23 mouse cellular contexts compared by ENCODE assay signal in genomic region chr5:125546293-125546692, GRCm38 (mm10). TPM values are rescaled to one million over a fixed set of nuclear protein-coding genes. Genes with fewer than 3 reads are reported as not detected.
A peak's percentile ranks its signal among the peaks of the same experiment; 100 is the strongest.
DNase-seq lines count a peak whose midpoint lies in the region; ATAC-seq and TF ChIP-seq lines count a peak whose summit lies in the region.
"Had no signal": no experiment of that assay in that cellular context is flagged by ENCODE, and none has a peak within 500 bp of the region (broad histone marks: within the 10 kb centered on the region; RNA-seq: fewer than 3 reads in every experiment).

No protein-coding gene starts in this region.

- H3K36me3 ChIP-seq in hindbrain, embryonic 13.5 days, result no peaks in the 10 kb centered on the region
- H3K36me3 ChIP-seq in hindbrain, embryonic 11.5 days (ENCODE audit: control insufficient read depth, insufficient read depth, low read length), result no peaks in the 10 kb centered on the region
- no peaks in the 10 kb centered on the region for H3K36me3 ChIP-seq in neural tube, embryonic 15.5 days
- H3K36me3 ChIP-seq in hindbrain, embryonic 15.5 days, result no peaks in the 10 kb centered on the region
- no peaks in the 10 kb centered on the region for H3K36me3 ChIP-seq in heart, adult 2 months (ENCODE audit: control insufficient read depth, insufficient read depth, low read length)
- H3K36me3 ChIP-seq: embryonic facial prominence, embryonic 15.5 days; heart, embryonic 13.5 days; intestine, embryonic 15.5 days had no signal

- ATAC-seq in hindbrain, embryonic 13.5 days (ENCODE audit: low FRiP score), result no peak
- ATAC-seq in hindbrain, embryonic 11.5 days (ENCODE audit: low FRiP score), result no peak
- no peak for ATAC-seq in neural tube, embryonic 15.5 days (ENCODE audit: low FRiP score)
- no peak for ATAC-seq in hindbrain, embryonic 15.5 days (ENCODE audit: low FRiP score, low read depth)
- ATAC-seq: intestine, embryonic 15.5 days; lung, postnatal 0 days; Patski had no signal

- 0 out of 2 replicates have a peak overlapping the region, but pooled peaks have one; percentile 13 for H3K9ac ChIP-seq in hindbrain, embryonic 13.5 days
- no peak overlapping the region for H3K9ac ChIP-seq in hindbrain, embryonic 11.5 days (ENCODE audit: low read depth, low read length)
- no peak overlapping the region; the same call in 1 of the 2 replicates for H3K9ac ChIP-seq in neural tube, embryonic 15.5 days (replicated peaks)
- no peak overlapping the region for H3K9ac ChIP-seq in hindbrain, embryonic 15.5 days
- no peak overlapping the region for H3K9ac ChIP-seq in heart, adult 2 months (ENCODE audit: low read depth, low read length)
- H3K9ac ChIP-seq: embryonic facial prominence, embryonic 15.5 days; heart, embryonic 13.5 days; intestine, embryonic 15.5 days had no signal

- H3K4me2 ChIP-seq in hindbrain, embryonic 13.5 days, result 0 out of 2 replicates have a peak overlapping the region, but pooled peaks have one; percentile 10
- no peak overlapping the region for H3K4me2 ChIP-seq in hindbrain, embryonic 11.5 days (replicated peaks; ENCODE audit: low read depth, low read length)
- H3K4me2 ChIP-seq in neural tube, embryonic 15.5 days, result peak overlapping the region; percentile 20
- H3K4me2 ChIP-seq in hindbrain, embryonic 15.5 days, result no peak overlapping the region
- H3K4me2 ChIP-seq: embryonic facial prominence, embryonic 15.5 days; heart, embryonic 13.5 days; intestine, embryonic 15.5 days had no signal

- no peaks in the 10 kb centered on the region for H3K79me2 ChIP-seq in heart, adult 2 months (replicated peaks; ENCODE audit: control insufficient read depth, insufficient read depth, low read length)

- TF ChIP-seq EP300 in heart, adult 2 months (IDR thresholded peaks at IDR 0.05; ENCODE audit: insufficient read depth, low read depth, low read length), result no peak

- no peak for DNase-seq in hindbrain, embryonic 11.5 days (ENCODE audit: low spot score)
- DNase-seq in neural tube, embryonic 10.5 days (ENCODE audit: extremely low spot score, low spot score), result no peak
- no peak for DNase-seq in heart, adult 2 months
- no peak for DNase-seq in liver
- DNase-seq: adrenal gland, postnatal 14 days; B cell, adult 2 months; cerebellum, adult 11-12 months; cerebellum, postnatal 14 days; heart, postnatal 36 days; kidney, adult 9 months; kidney, postnatal 36 days; right cerebral cortex, postnatal 25 days; thymus, postnatal 4 days had no signal

- TF ChIP-seq CTCF in heart, adult 2 months (IDR thresholded peaks at IDR 0.05), result no peak

- intact Hi-C loops in heart, adult 2 months (cut with DNase I), result no loop called here

- H3K27me3 ChIP-seq in hindbrain, embryonic 13.5 days, result 0 out of 2 replicates have a peak, but pooled peaks cover 5% of the 10 kb centered on the region
- no peaks in the 10 kb centered on the region for H3K27me3 ChIP-seq in hindbrain, embryonic 11.5 days (ENCODE audit: control insufficient read depth, insufficient read depth, low read length)
- 0 out of 2 replicates have a peak, but pooled peaks cover 2% of the 10 kb centered on the region for H3K27me3 ChIP-seq in neural tube, embryonic 15.5 days (replicated peaks)
- no peaks in the 10 kb centered on the region for H3K27me3 ChIP-seq in hindbrain, embryonic 15.5 days
- H3K27me3 ChIP-seq in heart, adult 2 months (ENCODE audit: control insufficient read depth, insufficient read depth, low read length), result peaks cover 8% of the 10 kb centered on the region; the same call in 1 of the 2 replicates

- no peaks in the 10 kb centered on the region for H3K9me3 ChIP-seq in hindbrain, embryonic 13.5 days
- no peaks in the 10 kb centered on the region for H3K9me3 ChIP-seq in hindbrain, embryonic 11.5 days (ENCODE audit: control insufficient read depth, low read length)
- H3K9me3 ChIP-seq in neural tube, embryonic 15.5 days (replicated peaks), result no peaks in the 10 kb centered on the region
- no peaks in the 10 kb centered on the region for H3K9me3 ChIP-seq in hindbrain, embryonic 15.5 days
- H3K9me3 ChIP-seq: embryonic facial prominence, embryonic 15.5 days; intestine, embryonic 15.5 days had no signal

- H3K4me3 ChIP-seq in hindbrain, embryonic 13.5 days, result no peak overlapping the region
- H3K4me3 ChIP-seq in hindbrain, embryonic 11.5 days (ENCODE audit: low read depth, low read length), result no peak overlapping the region
- H3K4me3 ChIP-seq in neural tube, embryonic 15.5 days (replicated peaks), result no peak overlapping the region
- no peak overlapping the region for H3K4me3 ChIP-seq in hindbrain, embryonic 15.5 days
- H3K4me3 ChIP-seq in heart, adult 2 months, result no peak overlapping the region
- H3K4me3 ChIP-seq: embryonic facial prominence, embryonic 15.5 days; heart, embryonic 13.5 days; intestine, embryonic 15.5 days had no signal

- no peak for TF ChIP-seq POLR2A in heart, adult 2 months (IDR thresholded peaks at IDR 0.05; ENCODE audit: insufficient read depth, low read depth, low read length)

- H3K4me1 ChIP-seq in hindbrain, embryonic 13.5 days (replicated peaks), result peaks cover 32% of the 10 kb centered on the region
- no peaks in the 10 kb centered on the region for H3K4me1 ChIP-seq in hindbrain, embryonic 11.5 days (replicated peaks; ENCODE audit: control insufficient read depth, insufficient read depth, low read length)
- peaks cover 8% of the 10 kb centered on the region for H3K4me1 ChIP-seq in neural tube, embryonic 15.5 days
- H3K4me1 ChIP-seq in hindbrain, embryonic 15.5 days (replicated peaks), result peaks cover 20% of the 10 kb centered on the region
- H3K4me1 ChIP-seq in heart, adult 2 months (ENCODE audit: control insufficient read depth, insufficient read depth, low read length), result no peaks in the 10 kb centered on the region
- H3K4me1 ChIP-seq: heart, embryonic 13.5 days; intestine, embryonic 15.5 days had no signal

- WGBS in hindbrain, embryonic 13.5 days, result 18% methylated on average over 13 of the region's 13 CpGs
- WGBS in hindbrain, embryonic 11.5 days, result 22% methylated on average over 13 of the region's 13 CpGs
- 31% methylated on average over 13 of the region's 13 CpGs for WGBS in neural tube, embryonic 15.5 days
- 14% methylated on average over 13 of the region's 13 CpGs for WGBS in hindbrain, embryonic 15.5 days
- 29% methylated on average over 13 of the region's 13 CpGs for WGBS in heart, adult 2 months

- no peak overlapping the region for H3K27ac ChIP-seq in hindbrain, embryonic 13.5 days
- no peak overlapping the region for H3K27ac ChIP-seq in hindbrain, embryonic 11.5 days (ENCODE audit: low read depth, low read length)
- H3K27ac ChIP-seq in neural tube, embryonic 15.5 days (replicated peaks), result no peak overlapping the region
- H3K27ac ChIP-seq in hindbrain, embryonic 15.5 days (replicated peaks), result peak overlapping the region; percentile 40; the same call in 1 of the 2 replicates
- H3K27ac ChIP-seq in heart, adult 2 months, result no peak overlapping the region
- H3K27ac ChIP-seq: embryonic facial prominence, embryonic 15.5 days; heart, embryonic 13.5 days; intestine, embryonic 15.5 days had no signal

RNA-seq across cellular contexts. Expression of gene Tmem132b, which starts 14.7 kb away (rescaled TPM):
- polyA plus RNA-seq in hindbrain, embryonic 13.5 days (2015; fragmentation: Nextera tagmentation; extraction: Ambion mirVana), result 3.0 and 3.4 TPM in 2 replicates
- polyA plus RNA-seq in hindbrain, embryonic 11.5 days (2014; fragmentation: Nextera tagmentation; extraction: Ambion mirVana), result 0.70 and 0.74 TPM in 2 replicates
- 4.9 and 5.6 TPM in 2 replicates for polyA plus RNA-seq in neural tube, embryonic 15.5 days (2015; fragmentation: Nextera tagmentation; extraction: Ambion mirVana)
- 6.2 and 6.4 TPM in 2 replicates for polyA plus RNA-seq in hindbrain, embryonic 15.5 days (2015; fragmentation: Nextera tagmentation; extraction: Ambion mirVana)
- not detected for total RNA-seq in heart, adult 2 months (2021)
- polyA plus RNA-seq in heart, adult 2 months (2012; rRNA removed), result not detected in 2 replicates
- total RNA-seq: granulocyte monocyte progenitor cell, adult 5-6 weeks; heart, postnatal 36 days had no signal
- polyA plus RNA-seq: liver, embryonic 16.5 days; lung, postnatal 0 days; Patski had no signal

Comparison
In these comparisons a context has a peak if more than half of its experiments do, and no peak if none do; other contexts are left out.
1. H3K4me2 ChIP-seq: peak in hindbrain, embryonic 13.5 days (single experiment) and neural tube, embryonic 15.5 days (single experiment); none in hindbrain, embryonic 11.5 days (single experiment) and hindbrain, embryonic 15.5 days (single experiment).